Mouse (Mus musculus) liver, embryonic 16.5 days (tissue): ENCODE measurements at regions not wholly inside any gene's neighbourhood (a gene's known extent, or its start where the extent isn't known, plus 50 kb on each side); places are given as distances from the start of the nearest gene placed in this dataset.

Experiments
- ATAC-seq: fragments of 200-750 bp; cut with Nextera tagmentation; 2 replicates; pipeline ENCODE4 v1.8.0; 2017; ENCODE audit warnings: low read depth, mild to moderate bottlenecking, moderate number of reproducible peaks, moderate library complexity
- H3K27ac ChIP-seq: fragments of 300-500 bp; sonication (generic); 2 replicates; pipeline ENCODE4 v1.5.1; 2014; ENCODE audit warnings: mild to moderate bottlenecking, low read length
- H3K27me3 ChIP-seq: fragments of 300-500 bp; sonication (generic); 2 replicates; pipeline ENCODE4 v1.6.1; 2014; ENCODE audit warnings: low read depth, low read length, mixed read lengths; ENCODE audit not compliant: control insufficient read depth, insufficient read depth
- H3K36me3 ChIP-seq: fragments of 300-500 bp; sonication (generic); 2 replicates; pipeline ENCODE4 v1.6.1; 2014; ENCODE audit warnings: mild to moderate bottlenecking; ENCODE audit not compliant: control insufficient read depth, insufficient read depth
- H3K4me1 ChIP-seq: fragments of 300-500 bp; sonication (generic); 2 replicates; pipeline ENCODE4 v1.6.1; 2014; ENCODE audit warnings: low read depth, low read length, mixed read lengths; ENCODE audit not compliant: control insufficient read depth
- H3K4me2 ChIP-seq: fragments of 300-500 bp; sonication (generic); 2 replicates; pipeline ENCODE4 v1.6.1; 2014; ENCODE audit warnings: low read depth, low read length, mixed read lengths
- H3K4me3 ChIP-seq: fragments of 300-500 bp; sonication (generic); 2 replicates; pipeline ENCODE4 v1.5.1; 2014; ENCODE audit warnings: low read depth, mild to moderate bottlenecking, low read length
- H3K9ac ChIP-seq: fragments of 300-500 bp; sonication (generic); 2 replicates; pipeline ENCODE4 v1.6.1; 2014; ENCODE audit warnings: low read depth, low read length
- H3K9me3 ChIP-seq: fragments of 300-500 bp; sonication (generic); replicated peaks from 2 replicates; pipeline ENCODE4 v1.6.1; 2016; ENCODE audit warnings: low read length; ENCODE audit not compliant: control insufficient read depth
- WGBS: fragments of 180-500 bp; shearing (Covaris S2); extraction: QIAGEN DNeasy Blood & Tissue Kit; methylation state at CpG from one replicate; pipeline ENCODE4 v1.1.7; 2014; ENCODE audit not compliant: insufficient replicate concordance; 5-methylcytosine and 5-hydroxymethylcytosine counted together

DNA sequence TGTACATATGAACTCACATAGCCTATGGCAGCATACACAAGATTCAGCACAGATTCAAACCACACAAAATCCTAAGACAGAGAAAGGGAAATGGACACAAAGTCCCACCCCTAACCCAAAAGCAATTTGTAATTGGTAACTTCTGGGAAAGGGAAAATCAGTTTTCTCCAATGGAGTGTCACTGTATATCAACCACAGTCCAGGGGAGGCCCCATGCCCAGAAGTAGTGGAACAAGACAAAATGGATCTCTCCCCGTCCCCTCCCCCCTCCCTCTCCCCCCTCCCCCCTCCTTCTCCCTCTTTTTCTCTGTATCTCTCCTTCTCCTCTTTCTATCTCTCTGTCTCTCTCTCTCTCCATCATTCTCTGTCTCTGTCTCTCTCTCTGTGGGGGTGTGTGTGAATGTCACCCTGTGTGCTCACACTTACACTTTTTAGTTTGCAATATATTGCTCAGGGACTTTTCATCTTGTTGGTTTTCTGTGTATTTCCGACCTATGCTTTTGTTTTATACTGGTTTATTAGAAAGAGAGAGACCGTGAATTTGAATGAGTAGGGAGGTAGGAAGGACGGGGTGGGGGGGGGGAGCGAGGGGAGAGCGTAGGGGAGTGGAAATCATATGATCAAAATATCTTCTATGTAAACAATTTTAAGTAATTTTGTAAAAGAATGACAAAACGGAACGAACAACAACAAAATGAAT, 500.4 kb downstream of the Nyap2 start:
- H3K27ac ChIP-seq, result no peak overlapping the region
- H3K27me3 ChIP-seq, result no peaks in the 10 kb centered on the region
- H3K4me1 ChIP-seq, result no peaks in the 10 kb centered on the region
- H3K4me3 ChIP-seq, result no peak overlapping the region
- 67% methylated on average over 8 of the region's 8 CpGs for WGBS
- H3K4me2 ChIP-seq, result no peak overlapping the region
- H3K36me3 ChIP-seq, result no peaks in the 10 kb centered on the region
- ATAC-seq, result no peak
- no peak overlapping the region for H3K9ac ChIP-seq
- H3K9me3 ChIP-seq, result no peaks in the 10 kb centered on the region

DNA sequence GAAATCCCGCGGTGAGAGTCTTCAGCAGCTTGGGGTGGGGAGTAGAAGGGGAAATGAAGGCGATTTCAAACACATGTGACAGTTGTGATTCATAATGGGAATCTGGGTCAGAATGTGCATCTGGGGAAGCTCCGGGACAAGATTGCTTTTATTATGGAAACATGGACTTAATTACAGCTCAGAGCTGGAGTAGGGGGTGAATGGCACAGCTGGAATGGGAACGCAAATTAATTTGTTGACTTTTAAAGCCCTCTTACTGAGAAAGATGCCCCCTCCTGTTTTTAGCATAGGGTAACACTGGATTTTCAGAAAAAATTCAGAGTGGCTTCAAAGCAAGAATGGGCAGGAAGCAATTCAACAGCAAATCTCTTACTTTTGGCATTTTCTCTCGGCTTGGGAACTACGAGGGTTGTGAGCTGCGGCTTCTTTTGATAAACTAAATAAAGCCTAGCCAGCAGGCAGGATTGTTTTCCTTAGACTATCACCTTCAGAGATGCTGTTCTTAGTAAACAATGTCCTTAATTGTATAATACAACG, 501.0 kb downstream of the Nyap2 start:
- Histone ChIP-seq H3K27me3 (no peaks in the 10 kb centered on the region), H3K9ac (no peak overlapping the region), H3K4me2 (no peak overlapping the region), H3K4me3 (no peak overlapping the region), H3K4me1 (no peaks in the 10 kb centered on the region), H3K36me3 (no peaks in the 10 kb centered on the region), H3K27ac (no peak overlapping the region), H3K9me3 (no peaks in the 10 kb centered on the region)
- no peak for ATAC-seq
- WGBS, result 46% methylated on average over 9 of the region's 9 CpGs

DNA sequence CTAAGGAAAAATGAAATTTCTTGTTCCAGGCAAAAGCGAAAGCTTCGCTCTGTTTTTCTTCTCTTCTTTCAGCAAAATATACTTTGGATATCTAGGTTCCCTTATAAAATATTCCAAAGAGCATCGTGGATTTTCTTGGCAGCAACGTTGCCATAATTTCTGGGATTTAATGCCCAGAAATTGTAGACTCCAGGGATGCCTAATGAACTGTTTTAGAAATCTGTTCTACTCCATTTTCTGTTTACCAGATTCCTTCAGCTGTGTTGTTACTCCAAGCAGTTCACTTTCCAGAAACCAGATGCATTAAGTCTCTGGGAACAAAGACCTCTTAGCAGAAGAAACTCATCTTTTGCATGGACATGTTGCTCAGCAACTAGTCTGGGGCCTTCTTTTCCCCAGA, 504.5 kb downstream of the Nyap2 start:
- whole genome bisulfite sequencing, result 58% methylated on average over 4 of the region's 4 CpGs
- H3K9me3 ChIP-seq, result no peaks in the 10 kb centered on the region
- H3K4me3 ChIP-seq, result no peak overlapping the region
- ATAC-seq, result no peak
- no peak overlapping the region for H3K27ac ChIP-seq
- H3K9ac ChIP-seq, result no peak overlapping the region
- H3K27me3 ChIP-seq, result no peaks in the 10 kb centered on the region
- H3K36me3 ChIP-seq, result no peaks in the 10 kb centered on the region
- no peaks in the 10 kb centered on the region for H3K4me1 ChIP-seq
- H3K4me2 ChIP-seq, result no peak overlapping the region

DNA sequence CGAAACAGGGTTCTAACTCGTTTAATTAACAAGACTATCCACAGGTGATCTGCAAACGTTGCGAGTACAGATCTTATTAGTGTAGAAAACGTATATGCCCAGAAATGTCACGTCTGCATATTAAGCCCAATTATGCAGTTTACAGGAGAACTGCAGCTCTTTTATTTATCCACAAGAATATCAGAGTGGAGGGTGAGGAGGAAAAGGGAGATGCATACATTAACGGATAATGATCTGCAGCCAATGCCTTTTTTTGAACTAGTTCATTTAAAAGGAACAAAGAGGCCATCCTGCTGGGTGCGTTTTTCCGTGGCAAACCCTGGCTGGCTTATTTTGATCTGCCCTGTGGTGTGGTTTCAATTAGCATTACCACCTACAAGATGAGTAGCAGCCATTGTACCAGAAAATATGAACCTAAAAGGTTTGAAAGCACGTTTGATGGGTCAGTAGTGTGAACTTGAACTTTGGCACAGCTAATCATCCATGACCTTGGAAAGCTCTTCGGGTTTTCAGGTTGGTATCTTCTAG, 511.1 kb downstream of the Nyap2 start:
- Histone ChIP-seq H3K27me3 (no peaks in the 10 kb centered on the region), H3K9me3 (no peaks in the 10 kb centered on the region), H3K27ac (no peak overlapping the region), H3K4me2 (no peak overlapping the region), H3K4me3 (no peak overlapping the region), H3K9ac (no peak overlapping the region), H3K36me3 (no peaks in the 10 kb centered on the region), H3K4me1 (no peaks in the 10 kb centered on the region)
- WGBS, result 60% methylated on average over 11 of the region's 11 CpGs
- no peak for ATAC-seq

DNA sequence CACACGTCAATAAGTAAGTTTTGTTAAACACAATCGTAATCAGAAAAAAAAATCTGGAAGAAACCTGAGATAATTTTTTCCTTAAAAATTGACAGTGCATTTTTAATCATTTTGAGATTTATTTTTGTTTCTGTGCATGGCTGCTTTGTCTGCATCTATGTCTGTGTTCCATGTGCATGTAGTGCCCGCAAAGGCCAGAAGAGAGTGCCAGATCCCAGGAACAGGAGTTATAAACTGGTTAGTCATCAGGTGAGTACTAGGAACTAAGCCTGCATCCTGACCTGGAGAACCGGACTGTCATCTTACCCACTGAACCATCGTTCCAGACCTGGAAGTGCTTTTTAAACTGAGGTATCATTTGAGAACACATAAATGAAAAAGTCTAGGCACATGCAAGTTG, 514.9 kb downstream of the Nyap2 start:
- H3K4me2 ChIP-seq, result no peak overlapping the region
- no peak overlapping the region for H3K27ac ChIP-seq
- 62% methylated on average over 5 of the region's 5 CpGs for WGBS
- H3K27me3 ChIP-seq, result no peaks in the 10 kb centered on the region
- no peaks in the 10 kb centered on the region for H3K36me3 ChIP-seq
- H3K9me3 ChIP-seq, result no peaks in the 10 kb centered on the region
- ATAC-seq, result no peak
- H3K4me3 ChIP-seq, result no peak overlapping the region
- H3K4me1 ChIP-seq, result no peaks in the 10 kb centered on the region
- no peak overlapping the region for H3K9ac ChIP-seq

DNA sequence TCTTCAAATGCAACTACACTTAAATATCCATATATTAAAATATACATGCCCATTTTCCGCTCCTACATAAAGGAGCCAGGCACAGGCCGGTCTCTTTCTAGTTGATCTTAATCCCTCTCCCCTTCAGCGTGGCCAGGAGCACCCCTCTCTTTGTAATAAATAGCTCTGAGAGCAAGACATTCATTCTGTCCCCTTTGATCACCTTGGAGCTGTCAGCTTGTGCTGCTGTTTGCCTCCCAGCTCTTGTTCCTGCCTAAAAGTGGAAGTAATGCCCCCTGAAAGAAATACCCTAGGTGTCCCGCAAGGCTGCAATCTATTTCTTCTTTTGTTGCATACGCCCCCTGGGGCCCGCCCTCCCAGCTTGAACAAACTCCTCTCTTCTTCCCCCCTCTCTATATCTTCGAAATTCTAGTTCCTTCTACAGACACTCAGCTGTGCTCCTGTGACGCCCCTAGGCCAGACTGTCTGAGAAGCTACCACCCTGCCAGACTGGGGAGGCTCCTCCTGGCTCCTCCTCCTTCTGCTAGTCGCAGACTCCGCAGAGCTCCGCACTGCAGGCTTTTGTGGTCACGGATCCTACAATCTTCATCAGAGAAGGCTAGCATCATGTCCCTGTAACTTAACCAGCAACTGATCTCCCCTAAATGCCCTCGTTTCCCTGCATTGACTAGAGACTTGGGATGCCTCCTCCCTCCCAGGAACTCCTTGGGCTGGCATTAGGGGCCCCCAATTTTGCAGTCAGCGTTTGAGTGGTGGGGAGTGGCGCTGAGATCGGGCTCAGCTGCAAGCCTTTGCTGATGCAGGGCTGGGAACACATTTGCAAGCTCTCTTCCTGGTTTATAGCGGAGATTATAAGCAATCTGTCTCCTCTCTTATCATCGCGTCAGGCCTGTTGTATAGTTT, 516.8 kb downstream of the Nyap2 start:
- Histone ChIP-seq H3K36me3 (no peaks in the 10 kb centered on the region), H3K4me2 (no peak overlapping the region), H3K9me3 (no peaks in the 10 kb centered on the region), H3K9ac (no peak overlapping the region), H3K27ac (no peak overlapping the region), H3K4me1 (no peaks in the 10 kb centered on the region), H3K4me3 (no peak overlapping the region), H3K27me3 (no peaks in the 10 kb centered on the region)
- 8% methylated on average over 19 of the region's 19 CpGs for WGBS
- ATAC-seq, result no peak

DNA sequence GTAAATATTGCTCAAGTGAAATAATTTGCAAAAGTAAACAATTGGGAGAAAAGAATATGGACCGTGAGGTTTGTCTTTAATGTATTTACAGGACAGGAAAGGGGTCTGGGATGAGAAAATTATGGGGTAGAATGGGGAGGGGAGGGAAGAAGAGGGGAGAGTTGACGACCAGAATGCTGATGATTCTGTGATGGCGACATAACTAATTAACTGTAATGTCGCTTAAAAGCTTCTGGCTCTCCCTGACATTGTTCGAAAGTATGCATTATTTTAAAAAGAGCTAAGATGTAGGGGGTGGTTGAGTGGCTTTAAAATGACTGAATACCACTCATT, 517.4 kb downstream of the Nyap2 start:
- H3K36me3 ChIP-seq, result no peaks in the 10 kb centered on the region
- no peaks in the 10 kb centered on the region for H3K27me3 ChIP-seq
- no peak overlapping the region for H3K4me3 ChIP-seq
- no peaks in the 10 kb centered on the region for H3K9me3 ChIP-seq
- no peak overlapping the region for H3K27ac ChIP-seq
- H3K4me2 ChIP-seq, result no peak overlapping the region
- WGBS, result 16% methylated on average over 5 of the region's 5 CpGs
- no peak for ATAC-seq
- no peak overlapping the region for H3K9ac ChIP-seq
- no peaks in the 10 kb centered on the region for H3K4me1 ChIP-seq

DNA sequence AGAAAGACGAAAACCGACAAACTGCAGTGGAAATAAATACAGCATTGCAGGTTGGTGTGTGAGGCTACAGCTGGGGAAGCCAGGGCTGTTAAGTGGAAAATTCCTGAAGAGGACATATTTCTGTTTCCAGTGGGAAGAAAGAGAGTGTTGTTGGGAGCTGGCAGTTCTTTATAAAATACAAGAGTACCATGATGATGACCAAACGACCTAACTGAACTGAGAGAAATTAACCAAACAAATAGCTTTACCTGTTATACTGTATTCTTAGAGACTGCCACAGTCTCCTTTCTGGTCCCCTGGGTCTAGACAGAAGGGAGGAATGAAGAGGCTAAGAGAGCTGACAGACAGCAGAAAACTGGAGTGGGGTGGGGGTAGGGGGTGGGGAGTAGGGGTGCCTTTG, 517.9 kb downstream of the Nyap2 start:
- Histone ChIP-seq H3K27ac (no peak overlapping the region), H3K36me3 (no peaks in the 10 kb centered on the region), H3K4me2 (no peak overlapping the region), H3K4me3 (no peak overlapping the region), H3K27me3 (no peaks in the 10 kb centered on the region), H3K9ac (no peak overlapping the region), H3K9me3 (no peaks in the 10 kb centered on the region), H3K4me1 (no peaks in the 10 kb centered on the region)
- WGBS, result 34% methylated on average over 3 of the region's 3 CpGs
- ATAC-seq, result no peak

DNA sequence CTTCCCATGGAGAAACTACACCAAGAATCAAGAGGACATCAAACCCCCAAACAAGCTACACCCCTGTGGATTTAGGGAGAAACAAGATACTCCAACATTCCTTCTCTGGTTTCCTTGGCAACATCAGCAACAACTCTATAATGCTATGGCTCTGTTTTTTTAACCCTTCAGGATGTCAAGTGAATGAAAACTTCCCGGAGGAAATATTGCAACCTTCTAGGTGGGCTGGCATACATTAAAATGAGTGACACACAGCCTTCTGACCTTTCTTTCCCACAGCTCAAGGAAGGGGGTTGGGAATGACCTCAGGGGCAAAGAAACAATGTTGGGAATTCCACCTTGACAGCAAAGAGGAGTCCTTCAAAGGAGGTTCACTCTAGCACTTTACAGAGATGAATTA, 532.0 kb downstream of the Nyap2 start:
- 38% methylated on average over 1 of the region's 1 CpGs for WGBS
- Histone ChIP-seq H3K27ac (no peak overlapping the region), H3K36me3 (no peaks in the 10 kb centered on the region), H3K4me2 (no peak overlapping the region), H3K9ac (no peak overlapping the region), H3K27me3 (no peaks in the 10 kb centered on the region), H3K9me3 (no peaks in the 10 kb centered on the region), H3K4me1 (no peaks in the 10 kb centered on the region), H3K4me3 (no peak overlapping the region)
- no peak for ATAC-seq
